ENCODE assay signal across 8 mouse cellular contexts in the genomic region with DNA sequence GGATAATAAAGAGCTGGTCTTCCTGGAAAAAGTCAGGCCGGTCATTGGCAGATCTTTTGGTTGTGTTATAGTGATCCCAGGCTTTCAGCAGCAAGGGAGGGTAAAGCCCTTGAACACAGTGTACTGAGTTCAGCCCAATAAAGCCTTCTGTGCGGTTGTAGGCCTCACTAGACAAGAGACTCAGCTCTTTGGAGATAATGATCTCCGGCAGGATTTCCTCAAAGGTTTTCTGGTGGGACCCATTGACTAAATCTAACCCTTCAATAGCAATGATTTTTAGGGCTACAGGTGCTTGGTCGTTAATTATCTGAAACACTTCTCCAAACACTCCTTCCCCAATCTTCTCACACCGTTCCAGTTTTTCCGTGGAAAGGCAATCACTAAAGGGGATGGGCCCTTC. TPM values are rescaled to one million over a fixed set of nuclear protein-coding genes. Genes with fewer than 3 reads are reported as not detected.
DNase-seq lines count a peak whose midpoint lies in the region; ATAC-seq lines count a peak whose summit lies in the region.

No protein-coding gene starts in this region.

- ATAC-seq in erythroblast, adult 5-6 weeks (replicated peaks; ENCODE audit: low FRiP score, poor library complexity, severe bottlenecking), result no peak
- no peak for ATAC-seq in limb, embryonic 15.5 days (ENCODE audit: insufficient number of reproducible peaks, low FRiP score, low TSS enrichment, low read depth)

- H3K9ac ChIP-seq in limb, embryonic 15.5 days, result no peak overlapping the region

- no peaks in the 10 kb centered on the region for H3K27me3 ChIP-seq in erythroblast, embryonic 14.5 days (ENCODE audit: control insufficient read depth)
- no peaks in the 10 kb centered on the region for H3K27me3 ChIP-seq in limb, embryonic 15.5 days

- H3K9me3 ChIP-seq in erythroblast, embryonic 14.5 days (ENCODE audit: control insufficient read depth, low read length), result no peaks in the 10 kb centered on the region
- H3K9me3 ChIP-seq in limb, embryonic 15.5 days, result no peaks in the 10 kb centered on the region

- H3K27ac ChIP-seq in limb, embryonic 15.5 days, result no peak overlapping the region

- peaks cover 47% of the 10 kb centered on the region for H3K36me3 ChIP-seq in erythroblast, embryonic 14.5 days (ENCODE audit: control insufficient read depth)
- 0 out of 2 replicates have a peak, but pooled peaks cover 6% of the 10 kb centered on the region for H3K36me3 ChIP-seq in limb, embryonic 15.5 days

- peak overlapping the region; percentile 79 for H3K4me3 ChIP-seq in erythroblast, embryonic 14.5 days (replicated peaks)
- peak overlapping the region; percentile 66 for H3K4me3 ChIP-seq in limb, embryonic 15.5 days

- H3K4me2 ChIP-seq in limb, embryonic 15.5 days, result peak overlapping the region; percentile 85

- peak; percentile 39 for DNase-seq in thymus, postnatal 0 days (ENCODE audit: low spot score)
- DNase-seq in thymus, adult 18-20 months, result no peak
- no peak for DNase-seq in cerebellum, adult 9-11 months
- DNase-seq in cerebellum, adult 9-10 months, result no peak
- no peak for DNase-seq in cerebellum, adult 18-20 months

- H3K4me1 ChIP-seq in erythroblast, embryonic 14.5 days (ENCODE audit: control insufficient read depth), result peaks cover 56% of the 10 kb centered on the region
- peaks cover 31% of the 10 kb centered on the region for H3K4me1 ChIP-seq in limb, embryonic 15.5 days

- WGBS in limb, embryonic 15.5 days, result 76% methylated on average over 6 of the region's 6 CpGs

RNA-seq across cellular contexts. Expression of gene Haspin, which starts 1.5 kb away (rescaled TPM):
- 1.2 and 1.4 TPM in 2 replicates for polyA plus RNA-seq in erythroblast, embryonic 14.5 days (2012)
- 7.9 and 12.7 TPM in 2 replicates for total RNA-seq in erythroblast, adult 5-6 weeks (2015; ENCODE audit: low replicate concordance)
- total RNA-seq in erythroblast, adult 5-6 weeks (2017; ENCODE audit: low replicate concordance), result 13.1 and 16.7 TPM in 2 replicates
- polyA plus RNA-seq in thymus, postnatal 0 days (2015; fragmentation: Nextera tagmentation; extraction: Ambion mirVana), result 19.7 and 22.0 TPM in 2 replicates
- polyA plus RNA-seq in limb, embryonic 15.5 days (2015; fragmentation: Nextera tagmentation; extraction: Ambion mirVana), result 10.8 and 11.0 TPM in 2 replicates

RNA-seq across cellular contexts. Expression of gene P2rx5, which starts 23.6 kb away (rescaled TPM):
- not detected in 2 replicates for polyA plus RNA-seq in erythroblast, embryonic 14.5 days (2012)
- total RNA-seq in erythroblast, adult 5-6 weeks (2015; ENCODE audit: low replicate concordance), result not detected in 2 replicates
- not detected in 2 replicates for total RNA-seq in erythroblast, adult 5-6 weeks (2017; ENCODE audit: low replicate concordance)
- 0.33 and 0.51 TPM in 2 replicates for polyA plus RNA-seq in thymus, postnatal 0 days (2015; fragmentation: Nextera tagmentation; extraction: Ambion mirVana)
- polyA plus RNA-seq in limb, embryonic 15.5 days (2015; fragmentation: Nextera tagmentation; extraction: Ambion mirVana), result 1.2 and 2.0 TPM in 2 replicates

RNA-seq across cellular contexts. Expression of gene Emc6, which starts 40.2 kb away (rescaled TPM):
- polyA plus RNA-seq in erythroblast, embryonic 14.5 days (2012), result 19.4 and 20.4 TPM in 2 replicates
- 12.5 and 25.2 TPM in 2 replicates for total RNA-seq in erythroblast, adult 5-6 weeks (2015; ENCODE audit: low replicate concordance)
- 3.3 and 6.0 TPM in 2 replicates for total RNA-seq in erythroblast, adult 5-6 weeks (2017; ENCODE audit: low replicate concordance)
- 156 and 166 TPM in 2 replicates for polyA plus RNA-seq in thymus, postnatal 0 days (2015; fragmentation: Nextera tagmentation; extraction: Ambion mirVana)
- 91.9 and 95.4 TPM in 2 replicates for polyA plus RNA-seq in limb, embryonic 15.5 days (2015; fragmentation: Nextera tagmentation; extraction: Ambion mirVana)

RNA-seq across cellular contexts. Expression of gene Tax1bp3, which starts 40.3 kb away (rescaled TPM):
- polyA plus RNA-seq in erythroblast, embryonic 14.5 days (2012), result 0.36 and 1.1 TPM in 2 replicates
- total RNA-seq in erythroblast, adult 5-6 weeks (2015; ENCODE audit: low replicate concordance), result 3.1 and 4.4 TPM in 2 replicates
- 2.5 and 4.0 TPM in 2 replicates for total RNA-seq in erythroblast, adult 5-6 weeks (2017; ENCODE audit: low replicate concordance)
- 116 and 119 TPM in 2 replicates for polyA plus RNA-seq in thymus, postnatal 0 days (2015; fragmentation: Nextera tagmentation; extraction: Ambion mirVana)
- 217 and 224 TPM in 2 replicates for polyA plus RNA-seq in limb, embryonic 15.5 days (2015; fragmentation: Nextera tagmentation; extraction: Ambion mirVana)

RNA-seq across cellular contexts. Expression of gene Itgae, which starts 46.2 kb away (rescaled TPM):
- polyA plus RNA-seq in erythroblast, embryonic 14.5 days (2012), result not detected in 2 replicates
- not detected in 2 replicates for total RNA-seq in erythroblast, adult 5-6 weeks (2015; ENCODE audit: low replicate concordance)
- 0.14 TPM in 1 of 2 replicates, not detected in the other for total RNA-seq in erythroblast, adult 5-6 weeks (2017; ENCODE audit: low replicate concordance)
- 8.0 and 10.5 TPM in 2 replicates for polyA plus RNA-seq in thymus, postnatal 0 days (2015; fragmentation: Nextera tagmentation; extraction: Ambion mirVana)
- 0.20 and 0.24 TPM in 2 replicates for polyA plus RNA-seq in limb, embryonic 15.5 days (2015; fragmentation: Nextera tagmentation; extraction: Ambion mirVana)
